Mouse (Mus musculus): Measurements from ENCODE around the gene Arhgap6.

DNA sequence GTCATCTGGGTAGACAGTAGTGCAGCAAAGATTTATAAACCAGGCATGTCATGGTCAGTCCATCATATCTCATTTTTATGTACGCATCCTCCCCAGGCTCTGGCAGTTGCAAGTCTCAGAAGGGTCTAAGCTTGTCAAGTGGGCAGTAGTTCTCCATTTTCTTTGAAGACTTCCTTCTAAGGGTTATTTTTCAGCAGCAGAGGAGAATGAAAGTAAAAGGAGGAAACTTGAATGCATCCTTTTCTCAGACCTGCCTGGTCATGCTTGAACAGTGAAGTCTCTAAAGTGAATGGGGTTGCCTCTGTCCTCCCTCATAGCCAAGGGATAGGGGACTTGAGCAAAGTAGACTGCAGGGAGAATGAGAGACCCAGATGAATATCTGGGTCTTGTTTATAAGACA, 239.5 kb downstream of the Arhgap6 start:
- TF ChIP-seq POLR2A (IDR thresholded peaks at IDR 0.05; ENCODE audit: low read depth, low read length) = no peak
- TF ChIP-seq CTCF (IDR thresholded peaks at IDR 0.05; ENCODE audit: extremely low read depth, insufficient read depth, insufficient read length, insufficient replicate concordance) = no peak
